Comparison of ENCODE assay signal across 19 mouse cellular contexts in the genomic region with DNA sequence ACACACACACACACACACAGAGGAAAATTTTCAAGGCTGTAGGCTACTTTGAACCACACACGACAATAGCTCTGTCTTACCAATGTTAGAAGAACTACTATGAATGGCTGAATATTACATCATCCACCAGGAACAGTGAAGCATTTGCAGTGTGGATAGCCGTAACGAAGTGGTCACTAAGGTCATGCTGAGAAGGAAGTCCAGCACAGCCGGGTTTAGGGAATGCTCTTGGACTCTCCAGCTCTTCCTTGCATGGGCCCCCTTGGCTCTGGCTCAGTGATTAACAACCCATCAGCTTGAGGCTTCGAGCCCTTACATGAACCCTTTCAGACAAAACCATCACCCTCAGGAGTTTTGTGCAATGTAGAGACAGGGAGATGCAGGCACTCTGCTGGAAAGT.
A peak's percentile ranks its signal among the peaks of the same experiment; 100 is the strongest.
DNase-seq lines count a peak whose midpoint lies in the region; ATAC-seq lines count a peak whose summit lies in the region.
"Had no signal": no experiment of that assay in that cellular context is flagged by ENCODE, and none has a peak within 500 bp of the region (broad histone marks: within the 10 kb centered on the region; RNA-seq: fewer than 3 reads in every experiment).

No protein-coding gene starts in this region.

- H3K9ac ChIP-seq in heart, embryonic 12.5 days: no peak overlapping the region
- no peak overlapping the region for H3K9ac ChIP-seq in kidney, embryonic 15.5 days
- H3K9ac ChIP-seq: embryonic facial prominence, embryonic 15.5 days; hindbrain, embryonic 14.5 days; midbrain, embryonic 15.5 days; neural tube, embryonic 12.5 days had no signal

- peaks cover 39% of the 10 kb centered on the region for H3K4me1 ChIP-seq in heart, embryonic 12.5 days (replicated peaks)
- H3K4me1 ChIP-seq in kidney, embryonic 15.5 days: peaks cover 30% of the 10 kb centered on the region
- H3K4me1 ChIP-seq: neural tube, embryonic 12.5 days had no signal

- H3K27me3 ChIP-seq in heart, embryonic 12.5 days (replicated peaks): no peaks in the 10 kb centered on the region
- H3K27me3 ChIP-seq in kidney, embryonic 15.5 days: no peaks in the 10 kb centered on the region
- H3K27me3 ChIP-seq: embryonic facial prominence, embryonic 15.5 days; midbrain, embryonic 15.5 days; neural tube, embryonic 12.5 days had no signal

- H3K36me3 ChIP-seq in heart, embryonic 12.5 days: no peaks in the 10 kb centered on the region
- H3K36me3 ChIP-seq in kidney, embryonic 15.5 days: no peaks in the 10 kb centered on the region
- H3K36me3 ChIP-seq: embryonic facial prominence, embryonic 15.5 days; forebrain, embryonic 10.5 days; midbrain, embryonic 15.5 days; neural tube, embryonic 12.5 days had no signal

- H3K9me3 ChIP-seq in heart, embryonic 12.5 days (replicated peaks): no peaks in the 10 kb centered on the region
- no peaks in the 10 kb centered on the region for H3K9me3 ChIP-seq in kidney, embryonic 15.5 days (replicated peaks)
- H3K9me3 ChIP-seq: embryonic facial prominence, embryonic 15.5 days; forebrain, embryonic 10.5 days; midbrain, embryonic 15.5 days; neural tube, embryonic 12.5 days had no signal

- H3K4me3 ChIP-seq in heart, embryonic 12.5 days: no peak overlapping the region
- no peak overlapping the region for H3K4me3 ChIP-seq in kidney, embryonic 15.5 days (replicated peaks)
- H3K4me3 ChIP-seq: embryonic facial prominence, embryonic 15.5 days; forebrain, embryonic 10.5 days; midbrain, embryonic 15.5 days; neural tube, embryonic 12.5 days had no signal

- no peak for DNase-seq in heart, adult 8-10 months (ENCODE audit: low spot score)
- DNase-seq in kidney, postnatal 25 days: no peak
- DNase-seq in Muller cell, postnatal 12 days (ENCODE audit: inconsistent ontology term): peak; percentile 9
- peak; percentile 50 for DNase-seq in embryo, embryonic 10.5 days (ENCODE audit: low spot score)
- no peak for DNase-seq in spleen, adult 12 weeks (ENCODE audit: low spot score)
- DNase-seq: adrenal gland, postnatal 10 days; cerebellum, adult 18-20 months; gastrocnemius, postnatal 25 days; kidney, adult 2 months; right cerebral cortex, postnatal 14 days; spleen, adult 18-20 months had no signal

- WGBS in heart, embryonic 12.5 days: 35% methylated on average over 5 of the region's 5 CpGs
- WGBS in kidney, embryonic 15.5 days: 20% methylated on average over 5 of the region's 5 CpGs

- no peak for ATAC-seq in heart, embryonic 12.5 days (ENCODE audit: insufficient number of reproducible peaks, low FRiP score)
- peak; percentile 58; the same call in 1 of the 2 replicates for ATAC-seq in kidney, embryonic 15.5 days (replicated peaks; ENCODE audit: low FRiP score)
- ATAC-seq: activated CD4-positive, CD25-positive, alpha-beta regulatory T cell, adult 4 months; midbrain, embryonic 15.5 days had no signal

- H3K4me2 ChIP-seq in heart, embryonic 12.5 days: no peak overlapping the region
- H3K4me2 ChIP-seq in kidney, embryonic 15.5 days: no peak overlapping the region
- H3K4me2 ChIP-seq: embryonic facial prominence, embryonic 15.5 days; hindbrain, embryonic 14.5 days; midbrain, embryonic 15.5 days; neural tube, embryonic 12.5 days had no signal

- H3K27ac ChIP-seq in heart, embryonic 12.5 days (ENCODE audit: poor library complexity, severe bottlenecking): peak overlapping the region; percentile 60; the same call in 1 of the 2 replicates
- peak overlapping the region; percentile 82; the same call in 1 of the 2 replicates for H3K27ac ChIP-seq in kidney, embryonic 15.5 days
- H3K27ac ChIP-seq: embryonic facial prominence, embryonic 15.5 days; forebrain, embryonic 10.5 days; hindbrain, embryonic 14.5 days; midbrain, embryonic 15.5 days; neural tube, embryonic 12.5 days had no signal

Comparison
In these comparisons a context has a peak if more than half of its experiments do, and no peak if none do; other contexts are left out.
1. DNase-seq: peak in Muller cell, postnatal 12 days (single experiment) and embryo, embryonic 10.5 days (single experiment); none in heart, adult 8-10 months (single experiment), kidney, postnatal 25 days (0 of 2) and spleen, adult 12 weeks (single experiment).